Mouse (Mus musculus): ENCODE data around the gene Csrnp3. TPM values are rescaled to one million over a fixed set of nuclear protein-coding genes. Genes with fewer than 3 reads are reported as not detected.

Gene Csrnp3
- total and polyA plus RNA-seq, 3 experiments, result not detected

GRCm38 (mm10) chr2:65963420-65963819 lies 117.9 kb downstream of the Csrnp3 start:
- Histone ChIP-seq H3K4me3 (ENCODE audit: control insufficient read depth in 1 of 2, insufficient read depth in 1 of 2, low read depth in 2 of 2, low read length in 2 of 2) (no peak overlapping the region), H3K79me2 (ENCODE audit: control insufficient read depth, insufficient read depth, low read length, poor library complexity) (no peaks in the 10 kb centered on the region), H3K27me3 (ENCODE audit: control insufficient read depth in 1 of 2, insufficient read depth in 2 of 2, low read length in 2 of 2) (no peaks in the 10 kb centered on the region), H3K9me3 (replicated peaks; ENCODE audit: insufficient read depth, low read length) (no peaks in the 10 kb centered on the region), H3K4me1 (ENCODE audit: control insufficient read depth in 1 of 2, insufficient read depth in 2 of 2, low read length in 2 of 2) (no peaks in the 10 kb centered on the region), H3K27ac (ENCODE audit: control insufficient read depth, low read depth, low read length) (no peak overlapping the region), H3K36me3 (ENCODE audit: control insufficient read depth in 1 of 2, insufficient read depth in 2 of 2, low read length in 2 of 2) (no peaks in the 10 kb centered on the region), H3K9ac (ENCODE audit: control insufficient read depth, low read depth, low read length, poor library complexity, severe bottlenecking) (no peak overlapping the region)
- TF ChIP-seq POLR2A (IDR thresholded peaks at IDR 0.05; ENCODE audit: control insufficient read depth in 1 of 2, insufficient read depth in 1 of 2, low read depth in 1 of 2, low read length in 2 of 2, poor library complexity in 1 of 2), result no peak
- TF ChIP-seq KAT2A (conservative IDR thresholded peaks at IDR 0.05; ENCODE audit: low read depth, low read length), result no peak
- no peak for TF ChIP-seq CHD2 (IDR thresholded peaks at IDR 0.05; ENCODE audit: low read length)
- TF ChIP-seq RCOR1 (IDR thresholded peaks at IDR 0.05; ENCODE audit: low read depth, low read length), result no peak
- no peak for TF ChIP-seq ZMIZ1 (IDR thresholded peaks at IDR 0.05; ENCODE audit: low read depth, low read length)
- no peak for TF ChIP-seq POLR2AphosphoS2 (IDR thresholded peaks at IDR 0.05; ENCODE audit: low read length)
- no peak for TF ChIP-seq ZKSCAN1 (IDR thresholded peaks at IDR 0.05; ENCODE audit: low read depth, low read length)
- TF ChIP-seq TCF12 (IDR thresholded peaks at IDR 0.05; ENCODE audit: low read depth, low read length), result no peak
- TF ChIP-seq NELFE (IDR thresholded peaks at IDR 0.05; ENCODE audit: low read depth, low read length), result no peak
- no peak for TF ChIP-seq ETS1 (IDR thresholded peaks at IDR 0.05; ENCODE audit: low read depth, low read length)
- no peak for TF ChIP-seq SMC3 (IDR thresholded peaks at IDR 0.05; ENCODE audit: low read depth, low read length)
- TF ChIP-seq EP300 (IDR thresholded peaks at IDR 0.05; ENCODE audit: low read depth in 1 of 2, low read length in 2 of 2), result no peak
- DNase-seq (ENCODE audit: low read depth, low spot score), result no peak

- no peak for TF ChIP-seq SMC3 (IDR thresholded peaks at IDR 0.05; ENCODE audit: low read depth, low read length)
- TF ChIP-seq ETS1 (IDR thresholded peaks at IDR 0.05; ENCODE audit: low read depth, low read length), result no peak
- no peak for TF ChIP-seq NRF1 (IDR thresholded peaks at IDR 0.05; ENCODE audit: insufficient read depth, low read depth, low read length, poor library complexity, severe bottlenecking)
- no peak for TF ChIP-seq MAZ (IDR thresholded peaks at IDR 0.05; ENCODE audit: low read depth, low read length)
- H3K27ac ChIP-seq (ENCODE audit: control insufficient read depth, low read depth, low read length), result no peak overlapping the region
Measured at GRCm38 (mm10) chr2:65968810-65969209, 123.2 kb downstream of the Csrnp3 start.

GRCm38 (mm10) chr2:65973907-65974306 lies 128.3 kb downstream of the Csrnp3 start:
- no peaks in the 10 kb centered on the region for H3K36me3 ChIP-seq (ENCODE audit: control insufficient read depth in 1 of 2, insufficient read depth in 2 of 2, low read length in 2 of 2)
- TF ChIP-seq POLR2AphosphoS5 (IDR thresholded peaks at IDR 0.05; ENCODE audit: borderline replicate concordance, low read depth, low read length) (no peak), CHD2 (IDR thresholded peaks at IDR 0.05; ENCODE audit: low read length) (no peak), MAFK (IDR thresholded peaks at IDR 0.05; ENCODE audit: borderline replicate concordance, low read depth, low read length) (no peak), USF2 (IDR thresholded peaks at IDR 0.05; ENCODE audit: borderline replicate concordance in 1 of 2, insufficient read depth in 1 of 2, low read depth in 1 of 2, low read length in 2 of 2) (no peak)
- H3K27me3 ChIP-seq (ENCODE audit: control insufficient read depth in 1 of 2, insufficient read depth in 2 of 2, low read length in 2 of 2), result no peaks in the 10 kb centered on the region
- H3K9me3 ChIP-seq (replicated peaks; ENCODE audit: insufficient read depth, low read length), result no peaks in the 10 kb centered on the region
- no peak overlapping the region for H3K4me3 ChIP-seq (ENCODE audit: control insufficient read depth in 1 of 2, insufficient read depth in 1 of 2, low read depth in 2 of 2, low read length in 2 of 2)
- no peak for DNase-seq (ENCODE audit: low read depth, low spot score)
- H3K27ac ChIP-seq (ENCODE audit: control insufficient read depth, low read depth, low read length), result no peak overlapping the region
- H3K79me2 ChIP-seq (ENCODE audit: control insufficient read depth, insufficient read depth, low read length, poor library complexity), result no peaks in the 10 kb centered on the region
- no peak overlapping the region for H3K9ac ChIP-seq (ENCODE audit: control insufficient read depth, low read depth, low read length, poor library complexity, severe bottlenecking)
- no peaks in the 10 kb centered on the region for H3K4me1 ChIP-seq (ENCODE audit: control insufficient read depth in 1 of 2, insufficient read depth in 2 of 2, low read length in 2 of 2)

More at GRCm38 (mm10) chr2:65968810-65969209, 123.2 kb downstream of the Csrnp3 start:
- H3K36me3 ChIP-seq (ENCODE audit: control insufficient read depth in 1 of 2, insufficient read depth in 2 of 2, low read length in 2 of 2), result no peaks in the 10 kb centered on the region
- H3K9ac ChIP-seq (ENCODE audit: control insufficient read depth, low read depth, low read length, poor library complexity, severe bottlenecking), result no peak overlapping the region
- H3K4me3 ChIP-seq (ENCODE audit: control insufficient read depth in 1 of 2, insufficient read depth in 1 of 2, low read depth in 2 of 2, low read length in 2 of 2), result no peak overlapping the region
- no peaks in the 10 kb centered on the region for H3K79me2 ChIP-seq (ENCODE audit: control insufficient read depth, insufficient read depth, low read length, poor library complexity)
- H3K27me3 ChIP-seq (ENCODE audit: control insufficient read depth in 1 of 2, insufficient read depth in 2 of 2, low read length in 2 of 2), result no peaks in the 10 kb centered on the region
- DNase-seq (ENCODE audit: low read depth, low spot score), result no peak
- H3K9me3 ChIP-seq (replicated peaks; ENCODE audit: insufficient read depth, low read length), result no peaks in the 10 kb centered on the region
- no peaks in the 10 kb centered on the region for H3K4me1 ChIP-seq (ENCODE audit: control insufficient read depth in 1 of 2, insufficient read depth in 2 of 2, low read length in 2 of 2)
